Mouse (Mus musculus) MEL (cell line): ENCODE measurements at regions not wholly inside any gene's neighbourhood (a gene's known extent, or its start where the extent isn't known, plus 50 kb on each side); places are given as distances from the start of the nearest gene placed in this dataset.

Experiments
- CTCF ChIP-seq, 3 experiments: IDR thresholded peaks in 2 of 3; conservative IDR thresholded peaks in 1 of 3; 2 replicates each; pipeline ENCODE4 v1.5.1; 2011 to 2012; ENCODE audit warnings: low read length in 3 of 3, low read depth in 2 of 3, mild to moderate bottlenecking in 2 of 3, improper control_type of control experiment in 1 of 3, inconsistent platforms in 1 of 3, mixed read lengths in 1 of 3, moderate library complexity in 1 of 3; ENCODE audit not compliant: control insufficient read depth in 1 of 3, insufficient read depth in 1 of 3, poor library complexity in 1 of 3, severe bottlenecking in 1 of 3
- EP300 ChIP-seq, 2 experiments: IDR thresholded peaks; 2 replicates each; pipeline ENCODE4 v1.6.1; 2011; ENCODE audit warnings: improper control_type of control experiment in 2 of 2, low read length in 2 of 2, low read depth in 1 of 2, mild to moderate bottlenecking in 1 of 2
- JUND ChIP-seq: IDR thresholded peaks from 2 replicates; pipeline ENCODE4 v1.6.1; 2011; ENCODE audit warnings: low read depth, mild to moderate bottlenecking, improper control_type of control experiment, low read length
- MYC ChIP-seq: IDR thresholded peaks from 2 replicates; pipeline ENCODE4 v1.6.1; 2011; ENCODE audit warnings: low read depth, mild to moderate bottlenecking, low read length, improper control_type of control experiment, moderate library complexity
- POLR2A ChIP-seq, 2 experiments: IDR thresholded peaks; 2 replicates each; pipeline ENCODE4 v1.6.1; 2011 to 2012; ENCODE audit warnings: low read length in 2 of 2, mild to moderate bottlenecking in 2 of 2, control low read depth in 1 of 2, improper control_type of control experiment in 1 of 2, low read depth in 1 of 2, moderate library complexity in 1 of 2; ENCODE audit not compliant: control insufficient read depth in 1 of 2, insufficient read depth in 1 of 2, poor library complexity in 1 of 2
- RAD21 ChIP-seq: IDR thresholded peaks from 2 replicates; pipeline ENCODE4 v1.6.1; 2011; ENCODE audit warnings: mild to moderate bottlenecking, low read depth, low read length, improper control_type of control experiment

DNA sequence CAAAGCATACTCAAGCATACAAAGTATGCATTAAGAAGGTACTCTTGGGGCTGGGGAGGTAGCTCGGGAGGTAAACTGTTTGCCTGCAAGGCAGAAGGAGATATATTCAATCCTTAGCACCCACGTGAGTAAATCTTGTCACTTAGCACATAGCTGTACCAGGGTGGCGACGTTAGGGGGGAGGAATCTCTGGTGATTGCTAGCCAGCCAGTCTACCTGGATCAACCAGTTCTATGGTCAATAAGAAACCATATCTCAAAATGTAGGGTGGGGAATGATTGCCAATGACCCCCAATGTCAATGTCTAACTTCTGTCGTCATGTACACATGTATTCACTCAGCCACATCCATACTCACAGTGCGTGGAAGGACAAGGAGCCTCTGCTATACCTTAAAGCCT is 214.5 kb downstream of the CK137956 start:
- TF ChIP-seq RAD21: no peak
- TF ChIP-seq POLR2A (IDR thresholded peaks at IDR 0.05; ENCODE audit: control insufficient read depth in 1 of 2, insufficient read depth in 1 of 2, low read depth in 1 of 2, low read length in 2 of 2, poor library complexity in 1 of 2): no peak
- no peak for TF ChIP-seq EP300 (IDR thresholded peaks at IDR 0.05; ENCODE audit: low read depth in 1 of 2, low read length in 2 of 2)
- TF ChIP-seq CTCF (IDR thresholded peaks at IDR 0.05 in 2 of 3, conservative IDR thresholded peaks at IDR 0.05 in 1 of 3; ENCODE audit: control insufficient read depth in 1 of 3, insufficient read depth in 1 of 3, low read depth in 2 of 3, low read length in 3 of 3, poor library complexity in 1 of 3, severe bottlenecking in 1 of 3): no peak
- TF ChIP-seq MYC: no peak
- no peak for TF ChIP-seq JUND
